Mouse (Mus musculus) layer of hippocampus, postnatal 36 days (tissue): Measurements from ENCODE around the gene Ccnh. TPM values are rescaled to one million over a fixed set of nuclear protein-coding genes. Genes with fewer than 3 reads are reported as not detected.
A peak's percentile ranks its signal among the peaks of the same experiment; 100 is the strongest.
"Not testable (repeated sequence)": the region's sequence is repeated elsewhere in the genome, so short reads cannot be mapped to it uniquely, and the experiment has no call there.

ENCODE experiments used
- DNase-seq, 2 experiments: peaks; one replicate each; pipeline ENCODE4 v3.0.0; 2022
- total RNA-seq, 2 experiments: library from RNA; stranded (reverse); gene quantifications; 2 replicates each; pipeline ENCODE4 v1.2.3; 2021

The Ccnh gene
- total RNA-seq, result 10 to 100 TPM; 65.1 to 65.4 TPM

DNA sequence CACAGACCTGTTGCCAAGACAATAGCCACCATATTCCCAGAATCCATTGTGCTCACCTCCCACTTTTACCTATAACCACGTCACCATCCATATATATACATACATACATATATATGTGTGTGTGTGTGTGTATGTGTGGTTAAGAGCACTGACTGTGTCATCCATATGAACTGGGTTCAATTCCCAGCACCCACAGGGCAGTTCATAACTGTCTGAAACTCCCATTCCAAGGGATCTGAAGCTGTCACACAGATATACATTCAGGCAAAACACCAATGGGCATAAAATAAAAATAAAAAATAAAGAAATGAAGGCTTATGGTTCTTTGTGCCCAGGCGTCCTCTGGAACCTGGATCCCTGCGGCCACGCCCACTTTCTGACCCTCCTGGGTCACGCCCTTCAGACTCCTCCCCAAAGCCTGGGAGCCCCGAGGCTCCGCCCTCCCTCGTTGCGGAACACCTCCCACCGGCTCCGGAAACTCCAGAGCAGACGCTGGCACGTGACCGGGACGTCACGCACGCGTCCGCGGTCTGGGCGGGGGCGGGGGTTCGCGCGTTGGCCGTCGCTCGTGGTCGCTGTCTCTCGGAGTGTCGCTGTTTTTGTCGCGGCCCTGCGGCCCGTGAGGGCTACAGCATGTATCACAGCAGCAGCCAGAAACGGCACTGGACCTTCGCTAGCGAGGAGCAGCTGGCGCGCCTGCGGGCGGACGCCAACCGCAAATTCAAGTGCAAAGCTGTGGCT is at the start of gene Ccnh:
TSS of gene Ccnh (plus strand) at position 506 of the 741 bp plus-strand sequence.
- peak; percentile 90 to 93 for DNase-seq

GRCm38 (mm10) chr13:85143361-85143760 is 45.8 kb upstream of the Ccnh start:
- DNase-seq, result not testable (repeated sequence)

GRCm38 (mm10) chr13:85146471-85146870 is 42.7 kb upstream of the Ccnh start:
- no peak for DNase-seq

GRCm38 (mm10) chr13:85154746-85155145 is 34.5 kb upstream of the Ccnh start:
- no peak for DNase-seq

DNA sequence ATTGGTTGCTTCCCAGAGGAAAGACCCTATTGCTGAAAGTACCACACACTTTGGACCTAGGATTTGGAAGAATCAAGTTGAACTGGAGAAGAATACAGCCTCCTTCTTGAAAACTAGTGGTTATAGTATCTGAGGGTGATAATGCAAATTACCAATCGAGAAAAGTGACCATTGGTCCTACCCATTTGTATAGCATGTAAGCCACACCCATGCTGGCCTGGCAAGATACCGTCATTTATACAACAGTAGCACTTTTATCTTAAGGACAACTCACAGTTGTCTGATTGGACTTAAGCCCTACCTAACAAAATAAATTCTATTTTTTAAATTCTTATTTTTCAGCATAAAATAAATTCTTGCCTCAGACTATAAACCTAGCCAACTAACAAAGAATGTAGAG is 29.2 kb upstream of the Ccnh start:
- DNase-seq, result no peak

DNA sequence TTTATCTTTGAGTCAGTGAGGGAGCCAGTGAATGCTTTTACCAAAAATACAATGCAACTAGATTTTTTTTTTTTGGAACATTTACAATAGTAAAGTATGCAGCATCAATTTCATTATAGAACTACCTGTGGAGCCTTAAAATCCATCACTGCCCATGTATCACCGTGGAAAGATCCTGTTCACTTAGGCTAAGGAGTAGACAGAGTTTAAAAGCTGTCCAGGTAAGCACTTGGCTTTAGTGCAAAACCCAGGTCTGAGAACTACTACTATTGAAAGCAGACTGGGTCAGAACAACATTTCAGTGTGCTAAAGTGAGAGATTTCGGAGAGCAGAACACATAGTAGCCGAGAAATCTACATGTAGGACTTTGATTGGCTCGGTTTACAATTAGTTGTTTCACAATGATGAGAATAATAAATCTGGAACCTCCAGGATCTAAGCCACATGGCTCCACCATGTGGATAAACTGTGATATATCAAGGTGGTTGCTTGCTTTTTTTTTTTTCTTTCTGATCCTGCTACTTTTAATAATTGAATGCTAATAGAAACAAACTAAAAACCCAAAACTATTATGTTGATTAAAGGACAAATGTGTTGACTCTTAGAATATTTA is 24.6 kb upstream of the Ccnh start:
- DNase-seq, result no peak

DNA sequence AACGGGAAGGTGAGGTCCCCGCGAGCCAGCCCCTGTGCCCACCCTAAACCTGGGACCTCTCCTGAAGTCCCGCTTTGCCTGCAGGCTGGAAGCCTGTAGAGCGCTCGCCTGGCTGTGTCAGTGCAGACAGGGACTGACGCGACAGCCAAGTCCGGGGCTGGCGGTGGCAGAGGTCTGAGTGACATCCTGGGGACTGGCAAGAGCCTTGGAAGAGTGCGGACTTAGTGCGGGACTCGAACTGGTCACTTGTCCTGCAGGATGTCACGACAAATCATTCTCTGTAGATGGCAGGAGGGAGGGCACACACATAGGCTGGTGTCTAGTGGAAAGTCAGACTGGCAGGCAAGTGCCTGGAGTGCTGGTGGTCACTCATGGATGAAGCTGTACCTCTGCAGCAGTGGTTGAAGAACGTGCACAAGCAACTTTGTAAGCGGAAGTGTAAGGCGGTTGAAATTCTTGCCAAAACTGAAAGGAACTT is 475 bp downstream of the Ccnh start:
- DNase-seq, result no peak

DNA sequence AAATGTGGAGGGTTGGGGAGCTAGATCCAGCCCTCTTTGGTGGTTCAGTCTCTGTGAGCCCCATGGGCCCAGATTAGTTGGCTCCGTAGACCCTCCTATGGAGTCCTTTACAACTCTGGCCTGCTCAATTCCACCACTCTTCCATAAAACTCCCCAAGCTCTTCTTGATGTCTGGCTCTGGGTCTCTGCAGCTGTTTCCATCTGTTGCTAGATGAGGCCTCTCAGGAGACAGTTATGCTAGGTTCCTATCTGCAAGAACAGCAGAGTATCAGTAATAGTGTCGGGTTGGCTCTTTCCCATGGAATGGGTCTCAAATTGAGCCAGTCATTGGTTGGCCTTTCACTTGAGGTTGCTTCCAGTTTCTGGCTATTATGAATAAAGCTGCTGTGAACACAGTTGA is 2.0 kb downstream of the Ccnh start:
- no peak for DNase-seq

DNA sequence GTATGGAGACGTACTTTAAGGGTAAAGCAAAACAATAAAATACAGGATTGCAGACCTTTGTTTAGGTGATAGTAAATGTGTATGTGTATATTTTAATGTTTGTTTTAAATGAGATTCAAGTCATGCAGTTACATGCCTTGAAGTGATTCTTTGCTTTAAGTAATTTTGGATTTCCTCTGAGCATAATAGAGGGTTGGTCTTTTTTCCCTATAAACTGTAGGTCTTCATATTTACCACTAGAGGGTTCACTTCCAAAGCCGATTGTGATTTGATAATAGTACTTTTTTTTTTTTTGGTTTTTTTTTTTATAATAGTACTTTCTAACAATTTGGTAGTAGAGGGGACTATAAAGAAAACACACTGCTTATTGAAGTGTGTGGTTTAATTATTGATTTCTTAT is 18.3 kb downstream of the Ccnh start:
- no peak for DNase-seq

DNA sequence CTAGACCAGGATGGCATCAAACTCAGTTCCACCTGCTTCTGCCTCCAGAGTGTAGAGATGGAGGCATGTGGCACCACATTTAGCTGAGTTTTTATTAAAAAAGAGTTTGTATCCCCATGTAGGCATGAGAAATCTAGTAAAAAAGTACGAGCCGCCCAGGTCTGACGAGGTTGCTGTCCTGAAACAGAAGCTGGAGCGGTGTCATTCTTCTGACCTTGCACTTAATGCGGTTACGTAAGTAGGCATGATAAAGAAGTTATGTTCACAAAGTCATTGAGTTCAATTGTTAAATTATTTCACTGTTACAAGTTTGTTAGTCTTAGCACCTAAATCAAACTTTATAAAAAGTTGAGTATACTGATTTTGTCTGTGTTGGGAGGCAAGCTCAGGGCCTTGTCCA is 19.4 kb downstream of the Ccnh start:
- DNase-seq, result no peak

GRCm38 (mm10) chr13:85210353-85210752 is 21.1 kb downstream of the Ccnh start:
- DNase-seq, result no peak

DNA sequence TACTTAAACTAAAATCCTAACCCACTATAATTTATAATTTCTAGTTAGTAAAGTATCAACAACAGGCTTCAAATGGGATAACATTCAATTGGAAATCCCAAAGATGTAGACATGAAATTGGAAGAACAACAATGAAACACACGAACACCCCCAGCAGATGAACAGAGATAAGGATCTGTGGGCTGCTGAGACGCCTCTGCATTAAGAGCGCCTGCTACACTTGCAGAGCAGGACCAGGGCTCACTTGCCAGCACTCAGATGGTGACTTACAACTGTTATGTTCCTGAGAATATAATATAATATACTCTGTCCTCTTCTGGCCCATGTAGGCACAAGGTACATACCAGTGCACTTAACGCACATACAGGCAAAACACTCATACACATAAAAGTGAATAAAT is 29.4 kb downstream of the Ccnh start:
- no peak for DNase-seq

DNA sequence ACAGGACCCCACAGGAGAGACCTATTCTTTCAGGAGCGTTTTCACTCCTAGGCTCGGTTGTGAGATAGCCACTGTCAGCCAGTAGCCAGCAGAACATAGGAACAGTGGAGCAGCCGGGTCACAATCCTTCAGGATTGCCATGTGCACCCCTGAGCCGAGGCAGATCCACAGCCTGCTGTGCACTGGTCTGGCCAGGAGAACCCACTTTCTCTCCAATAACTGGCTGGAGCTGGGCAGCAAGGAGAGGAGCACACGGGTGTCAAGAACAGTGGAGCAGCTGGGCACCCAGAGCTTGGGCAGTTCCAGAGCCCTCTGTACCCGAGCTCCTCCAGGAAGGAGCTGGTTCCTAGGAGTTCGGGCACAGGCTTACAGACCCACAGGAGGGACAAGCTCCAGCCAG is 49.6 kb downstream of the Ccnh start:
- DNase-seq, result no peak

Other genes starting within 250 kb of the Ccnh start
- 10 to 100 TPM; 64.1 to 67.0 TPM for gene Rasa1, start 99.7 kb downstream of the Ccnh start, total RNA-seq